Mouse (Mus musculus) midbrain, embryonic 10.5 days (tissue): ENCODE results near the gene Pla2g7. TPM values are rescaled to one million over a fixed set of nuclear protein-coding genes. Genes with fewer than 3 reads are reported as not detected.

Experiments used
- DNase-seq: peaks from one replicate; pipeline ENCODE4 v3.0.0-alpha.2; 2017; ENCODE audit warnings: low spot score
- H3K27ac ChIP-seq: fragments of 300-500 bp; sonication (generic); replicated peaks from 2 replicates; pipeline ENCODE4 v1.5.1; 2016; ENCODE audit warnings: mild to moderate bottlenecking
- H3K27me3 ChIP-seq: fragments of 300-500 bp; sonication (generic); 2 replicates; pipeline ENCODE4 v1.6.1; 2016; ENCODE audit warnings: low read depth, mild to moderate bottlenecking; ENCODE audit not compliant: poor library complexity, severe bottlenecking
- H3K36me3 ChIP-seq: fragments of 300-500 bp; sonication (generic); 2 replicates; pipeline ENCODE4 v1.6.1; 2016; ENCODE audit warnings: mild to moderate bottlenecking, moderate library complexity
- H3K4me1 ChIP-seq: fragments of 300-500 bp; sonication (generic); 2 replicates; pipeline ENCODE4 v1.6.1; 2016
- H3K4me3 ChIP-seq: fragments of 300-500 bp; sonication (generic); 2 replicates; pipeline ENCODE4 v1.5.1; 2016; ENCODE audit warnings: mild to moderate bottlenecking, moderate library complexity
- H3K9me3 ChIP-seq: fragments of 300-500 bp; sonication (generic); replicated peaks from 2 replicates; pipeline ENCODE4 v1.6.1; 2016; ENCODE audit warnings: mild to moderate bottlenecking
- WGBS: fragments of 180-500 bp; shearing (Covaris S2); methylation state at CpG from one replicate; pipeline ENCODE4 v1.1.7; 2016; 5-methylcytosine and 5-hydroxymethylcytosine counted together
- polyA plus RNA-seq: library from polyadenylated mRNA; unstranded; fragments of >200 nt; fragmentation: Nextera tagmentation; extraction: Ambion mirVana; gene quantifications from 2 replicates; pipeline ENCODE4 v1.2.1, GENCODE M21; 2016

Pla2g7 gene
- polyA plus RNA-seq, 1 experiment from 2014 or later, result 4.2 TPM

GRCm38 (mm10) chr17:43629496-43630426 lies 61.9 kb downstream of the Pla2g7 start, which contains the start of gene Tdrd6:
Tdrd6 (minus strand) TSS chr17:43630299.
- peak; percentile 53 for DNase-seq
- H3K9me3 ChIP-seq, result peaks cover 8% of the 10 kb centered on the region; the same call in 1 of the 2 replicates
- H3K27me3 ChIP-seq, result peaks cover 54% of the 10 kb centered on the region
- peak within 1 kb of the TSS; percentile 55 for H3K4me3 ChIP-seq
- peaks cover 14% of the 10 kb centered on the region for H3K4me1 ChIP-seq
- 2% methylated on average over 81 of the region's 83 CpGs for WGBS
- no peaks in the 10 kb centered on the region for H3K36me3 ChIP-seq
- peak within 1 kb of the TSS; percentile 58 for H3K27ac ChIP-seq

DNA sequence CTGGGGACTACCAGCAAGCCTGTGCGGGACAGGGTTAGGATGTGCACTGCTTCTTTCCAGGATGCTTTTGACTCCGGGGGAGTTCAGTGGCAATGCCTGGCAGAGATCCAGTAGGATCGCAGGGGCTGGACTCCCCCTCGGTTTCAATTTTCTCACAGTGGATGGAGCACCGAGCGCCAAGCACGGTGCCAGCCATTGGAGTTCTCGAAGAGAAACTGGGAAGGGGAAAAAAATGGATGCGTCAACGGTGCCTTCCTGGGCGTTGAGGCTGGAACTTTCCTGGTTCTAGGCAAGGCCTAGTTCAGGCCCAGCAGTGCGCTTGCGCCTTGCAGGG lies 62.5 kb downstream of the Pla2g7 start:
- Histone ChIP-seq H3K9me3 (0 out of 2 replicates have a peak, but pooled peaks cover 8% of the 10 kb centered on the region), H3K4me3 (peak overlapping the region; percentile 55), H3K36me3 (no peaks in the 10 kb centered on the region), H3K27me3 (peaks cover 54% of the 10 kb centered on the region), H3K4me1 (peaks cover 14% of the 10 kb centered on the region), H3K27ac (no peak overlapping the region)
- no peak for DNase-seq
- 54% methylated on average over 13 of the region's 13 CpGs for WGBS

GRCm38 (mm10) chr17:43637146-43637545 lies 69.2 kb downstream of the Pla2g7 start:
- peaks cover 19% of the 10 kb centered on the region for H3K36me3 ChIP-seq
- H3K27me3 ChIP-seq, result peaks cover under 1% of the 10 kb centered on the region; the same call in 1 of the 2 replicates
- peaks cover 3% of the 10 kb centered on the region; the same call in 1 of the 2 replicates for H3K9me3 ChIP-seq
- 93% methylated on average over 4 of the region's 4 CpGs for WGBS
- no peak for DNase-seq
- no peaks in the 10 kb centered on the region for H3K4me1 ChIP-seq
- no peak overlapping the region for H3K27ac ChIP-seq
- no peak overlapping the region for H3K4me3 ChIP-seq

GRCm38 (mm10) chr17:43640825-43641224 lies 72.9 kb downstream of the Pla2g7 start:
- no peaks in the 10 kb centered on the region for H3K27me3 ChIP-seq
- H3K4me3 ChIP-seq, result no peak overlapping the region
- whole genome bisulfite sequencing, result 69% methylated on average over 1 of the region's 1 CpGs
- peaks cover 3% of the 10 kb centered on the region; the same call in 1 of the 2 replicates for H3K9me3 ChIP-seq
- no peak for DNase-seq
- peaks cover 55% of the 10 kb centered on the region for H3K36me3 ChIP-seq
- no peaks in the 10 kb centered on the region for H3K4me1 ChIP-seq
- H3K27ac ChIP-seq, result no peak overlapping the region

- Histone ChIP-seq H3K27ac (no peak overlapping the region), H3K9me3 (peaks cover 3% of the 10 kb centered on the region; the same call in 1 of the 2 replicates), H3K27me3 (no peaks in the 10 kb centered on the region), H3K4me3 (no peak overlapping the region), H3K4me1 (peaks cover 4% of the 10 kb centered on the region; the same call in 1 of the 2 replicates), H3K36me3 (peaks cover 67% of the 10 kb centered on the region)
- WGBS, result 86% methylated on average over 7 of the region's 7 CpGs
- no peak for DNase-seq
Observed at GRCm38 (mm10) chr17:43643191-43643590, 75.3 kb downstream of the Pla2g7 start.

DNA sequence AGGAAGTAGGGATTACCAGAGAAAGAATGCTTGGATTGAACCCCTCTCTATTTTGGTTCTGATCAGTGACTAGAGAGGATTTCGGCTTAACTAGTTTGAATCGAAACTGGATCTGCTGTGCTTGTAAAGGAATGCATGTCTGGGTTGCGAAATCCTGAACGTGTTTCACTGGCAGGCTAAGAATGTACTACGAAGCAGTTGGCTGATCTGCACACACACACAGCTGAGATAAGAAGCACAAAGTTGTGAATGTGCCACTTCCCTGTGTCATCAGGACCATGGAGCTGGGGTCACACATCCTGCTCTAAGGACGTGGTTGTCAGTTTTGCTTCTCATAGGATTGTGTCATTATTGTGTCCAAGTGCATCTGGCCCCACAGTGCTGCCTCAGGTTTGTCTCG lies 76.5 kb downstream of the Pla2g7 start:
- Histone ChIP-seq H3K27ac (no peak overlapping the region), H3K4me3 (no peak overlapping the region), H3K36me3 (peaks cover 76% of the 10 kb centered on the region), H3K4me1 (peaks cover 4% of the 10 kb centered on the region; the same call in 1 of the 2 replicates), H3K27me3 (no peaks in the 10 kb centered on the region), H3K9me3 (peaks cover 3% of the 10 kb centered on the region; the same call in 1 of the 2 replicates)
- DNase-seq, result no peak
- WGBS, result 79% methylated on average over 7 of the region's 7 CpGs

- Histone ChIP-seq H3K9me3 (peaks cover 3% of the 10 kb centered on the region; the same call in 1 of the 2 replicates), H3K27me3 (no peaks in the 10 kb centered on the region), H3K4me3 (no peak overlapping the region), H3K27ac (no peak overlapping the region), H3K36me3 (peaks cover 83% of the 10 kb centered on the region), H3K4me1 (peaks cover 4% of the 10 kb centered on the region; the same call in 1 of the 2 replicates)
- WGBS, result 90% methylated on average over 3 of the region's 3 CpGs
- no peak for DNase-seq
Observed at GRCm38 (mm10) chr17:43645136-43645535, 77.2 kb downstream of the Pla2g7 start.

DNA sequence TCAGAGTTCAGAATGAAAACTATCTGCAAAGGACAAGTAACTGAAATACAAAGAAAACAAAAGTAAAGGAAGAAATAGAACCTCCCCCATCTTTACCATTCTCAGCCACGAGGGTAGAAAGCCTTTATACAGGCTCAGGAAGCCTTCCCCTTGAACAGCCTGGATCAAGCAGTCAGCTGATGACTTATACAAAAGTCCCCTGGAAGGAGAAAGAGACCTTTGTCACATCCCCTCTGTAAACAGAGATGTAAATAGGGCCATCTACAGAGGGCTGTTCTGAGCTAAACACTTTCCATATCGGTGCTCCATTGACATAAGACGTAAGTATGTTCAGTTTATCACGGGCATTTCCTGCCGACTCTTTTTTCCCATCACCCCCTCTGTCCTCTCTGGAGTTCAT lies 79.0 kb downstream of the Pla2g7 start:
- Histone ChIP-seq H3K9me3 (no peaks in the 10 kb centered on the region), H3K36me3 (peaks cover 91% of the 10 kb centered on the region)

DNA sequence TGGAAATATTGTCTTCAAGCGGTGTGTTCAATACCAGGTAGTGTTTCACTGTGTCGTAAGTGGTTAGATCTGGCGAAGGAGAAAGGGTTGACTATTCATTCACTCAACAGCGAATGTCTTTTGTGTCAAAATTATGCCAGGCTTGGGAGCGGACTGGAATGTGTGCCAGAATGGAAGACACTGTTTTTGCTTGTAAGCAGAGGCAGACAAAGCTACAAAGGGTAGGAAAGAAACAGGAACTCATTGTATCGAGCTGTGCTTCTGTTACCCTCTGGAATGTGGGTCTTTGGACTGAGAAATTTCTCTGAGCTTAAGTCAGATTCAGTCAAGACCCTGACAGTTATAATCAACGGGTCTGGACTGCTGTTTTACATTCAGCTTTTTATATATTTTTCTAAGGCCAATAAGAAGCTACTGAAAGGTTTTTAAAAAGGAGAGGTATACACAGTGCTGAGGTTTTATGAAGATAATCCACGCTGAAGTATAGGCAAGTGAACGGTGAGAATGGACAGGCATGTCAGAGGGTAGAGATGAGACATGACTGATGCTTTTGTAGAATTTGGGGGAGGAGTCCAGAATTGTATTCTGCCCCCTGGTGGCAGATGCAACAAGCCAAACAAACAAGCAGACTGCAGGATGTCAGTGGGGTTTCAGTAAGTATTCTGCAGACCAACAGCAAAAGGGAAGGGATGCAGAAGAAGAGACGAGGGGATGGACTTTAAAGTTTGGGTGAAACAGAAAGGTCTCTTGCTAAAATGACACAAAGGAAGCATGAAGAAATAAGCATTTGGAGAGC lies 81.9 kb downstream of the Pla2g7 start:
- Histone ChIP-seq H3K27me3 (no peaks in the 10 kb centered on the region), H3K4me3 (no peak overlapping the region), H3K9me3 (no peaks in the 10 kb centered on the region), H3K27ac (no peak overlapping the region), H3K4me1 (peaks cover 4% of the 10 kb centered on the region; the same call in 1 of the 2 replicates), H3K36me3 (peaks cover 81% of the 10 kb centered on the region)
- WGBS, result 88% methylated on average over 10 of the region's 10 CpGs
- DNase-seq, result no peak

More for the DNA sequence above, 79.0 kb downstream of the Pla2g7 start:
- WGBS, result 63% methylated on average over 5 of the region's 5 CpGs
- no peak for DNase-seq
- H3K27me3 ChIP-seq, result no peaks in the 10 kb centered on the region
- H3K27ac ChIP-seq, result no peak overlapping the region
- peaks cover 4% of the 10 kb centered on the region; the same call in 1 of the 2 replicates for H3K4me1 ChIP-seq
- no peak overlapping the region for H3K4me3 ChIP-seq

DNA sequence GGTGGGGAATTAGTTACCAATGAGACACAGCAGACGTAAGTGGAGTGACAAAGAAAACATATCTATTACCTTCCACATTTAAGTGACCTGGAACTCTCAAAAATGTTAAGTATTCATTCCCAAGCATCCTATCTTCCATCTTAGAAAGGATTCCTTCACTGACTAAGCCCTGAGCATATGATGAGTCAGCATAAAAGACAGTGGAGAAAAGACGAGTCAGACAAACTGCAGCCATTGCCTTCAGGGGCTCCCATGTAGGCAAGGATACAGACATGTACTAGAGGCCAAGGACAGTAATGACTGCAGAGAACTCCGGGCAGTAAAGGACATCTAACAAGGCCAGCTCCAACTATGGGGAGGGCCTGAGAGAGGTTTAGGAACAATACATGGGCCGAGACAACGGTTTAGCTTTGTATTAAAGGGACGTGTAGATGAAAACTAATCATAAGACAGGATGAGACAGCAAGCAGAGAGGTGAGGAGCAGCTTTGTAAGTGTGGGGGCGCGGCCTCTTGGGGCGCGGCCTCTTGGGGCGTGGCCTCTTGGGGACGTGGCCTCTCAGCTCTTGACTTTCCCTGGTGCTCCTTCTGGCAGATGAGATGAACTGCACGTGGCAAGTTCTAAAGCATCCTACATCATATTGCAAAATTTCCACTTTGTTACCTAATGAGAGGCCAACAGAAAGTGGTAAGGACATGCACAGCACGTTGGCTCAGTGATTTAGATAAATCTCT lies 83.6 kb downstream of the Pla2g7 start:
- H3K4me1 ChIP-seq, result peaks cover 4% of the 10 kb centered on the region; the same call in 1 of the 2 replicates
- H3K9me3 ChIP-seq, result no peaks in the 10 kb centered on the region
- no peak overlapping the region for H3K27ac ChIP-seq
- 74% methylated on average over 14 of the region's 14 CpGs for WGBS
- DNase-seq, result no peak
- H3K4me3 ChIP-seq, result no peak overlapping the region
- H3K36me3 ChIP-seq, result peaks cover 70% of the 10 kb centered on the region
- no peaks in the 10 kb centered on the region for H3K27me3 ChIP-seq
